18 mouse cellular contexts compared by ENCODE assay signal in genomic region chr1:37471179-37472148, GRCm38 (mm10). TPM values are rescaled to one million over a fixed set of nuclear protein-coding genes. Genes with fewer than 3 reads are reported as not detected.
A peak's percentile ranks its signal among the peaks of the same experiment; 100 is the strongest.
DNase-seq lines count a peak whose midpoint lies in the region; ATAC-seq and TF ChIP-seq lines count a peak whose summit lies in the region.
"Had no signal": no experiment of that assay in that cellular context is flagged by ENCODE, and none has a peak within 500 bp of the region (broad histone marks: within the 10 kb centered on the region; RNA-seq: fewer than 3 reads in every experiment).

No protein-coding gene starts in this region.

- H3K4me2 ChIP-seq in CH12.LX (ENCODE audit: insufficient read depth, low read depth, poor library complexity, severe bottlenecking): no peak overlapping the region
- H3K4me2 ChIP-seq: heart, embryonic 15.5 days; hindbrain, embryonic 14.5 days; limb, embryonic 13.5 days; midbrain, embryonic 15.5 days; neural tube, embryonic 12.5 days had no signal

- no peak for DNase-seq in kidney, adult 2 months
- no peak for DNase-seq in kidney, postnatal 25 days
- DNase-seq in 416B (ENCODE audit: low read depth) (peak; percentile 29), CH12.LX (ENCODE audit: extremely low read depth) (no peak)
- DNase-seq in cerebellum, adult 18-20 months: no peak
- no peak for DNase-seq in right cerebral cortex, postnatal 4 days
- DNase-seq: adrenal gland, postnatal 36 days; cerebellum, adult 9-10 months; gastrocnemius, postnatal 10 days; kidney, postnatal 10 days; layer of hippocampus, postnatal 36 days had no signal

- H3K36me3 ChIP-seq in kidney, adult 2 months (ENCODE audit: control insufficient read depth, insufficient read depth, low read length): no peaks in the 10 kb centered on the region
- H3K36me3 ChIP-seq in CH12.LX (replicated peaks in 1 of 2; ENCODE audit: control insufficient read depth in 1 of 2, insufficient read depth in 1 of 2, low read length in 1 of 2): peaks cover 13 to 29% of the 10 kb centered on the region in 2 experiments
- H3K36me3 ChIP-seq: embryonic facial prominence, embryonic 10.5 days; heart, embryonic 15.5 days; midbrain, embryonic 15.5 days; neural tube, embryonic 12.5 days had no signal

- no peaks in the 10 kb centered on the region for H3K4me1 ChIP-seq in kidney, adult 2 months (ENCODE audit: control insufficient read depth, insufficient read depth, low read length)
- H3K4me1 ChIP-seq in CH12.LX (ENCODE audit: control insufficient read depth in 1 of 2, insufficient read depth in 2 of 2): peaks cover 17 to 63% of the 10 kb centered on the region in 2 experiments
- H3K4me1 ChIP-seq: embryonic facial prominence, embryonic 10.5 days; midbrain, embryonic 15.5 days; neural tube, embryonic 12.5 days had no signal

- H3K9me3 ChIP-seq in CH12.LX (replicated peaks; ENCODE audit: low read length): peaks cover 9% of the 10 kb centered on the region
- H3K9me3 ChIP-seq: embryonic facial prominence, embryonic 10.5 days; heart, embryonic 15.5 days; limb, embryonic 13.5 days; midbrain, embryonic 15.5 days; neural tube, embryonic 12.5 days had no signal

- peak; percentile 79 for TF ChIP-seq RAD21 in CH12.LX (IDR thresholded peaks at IDR 0.05; ENCODE audit: low read depth, low read length)

- in situ Hi-C loops in CH12.LX (cut with MboI; ENCODE audit: low pct_ligation_motif_present, low pct_unique_long_range_greater_than_20kb, low sequenced_read_pairs): loop anchor here (5.0 kb wide), 1 partner anchor 161 kb away; no protein-coding TSS in a partner anchor

- H3K79me2 ChIP-seq in CH12.LX (replicated peaks; ENCODE audit: control insufficient read depth, extremely low read depth, insufficient read depth, poor library complexity, severe bottlenecking): peaks cover 15% of the 10 kb centered on the region

- dilution Hi-C loops in CH12.LX (cut with MboI; ENCODE audit: extremely low pct_ligation_motif_present, extremely low pct_unique_long_range_greater_than_20kb, low sequenced_read_pairs): no loop called here

- H3K27me3 ChIP-seq in kidney, adult 2 months (replicated peaks; ENCODE audit: control insufficient read depth, insufficient read depth, low read length): no peaks in the 10 kb centered on the region
- H3K27me3 ChIP-seq in CH12.LX (replicated peaks): no peaks in the 10 kb centered on the region
- H3K27me3 ChIP-seq: heart, embryonic 15.5 days; limb, embryonic 13.5 days; midbrain, embryonic 15.5 days; neural tube, embryonic 12.5 days had no signal

- WGBS in kidney, adult 2 months: 75% methylated on average over 6 of the region's 6 CpGs

- TF ChIP-seq CTCF in kidney, adult 2 months (conservative IDR thresholded peaks at IDR 0.05; ENCODE audit: insufficient read depth, insufficient read length, low read depth, low read length): peak; percentile 22; the same call in 1 of the 2 replicates
- TF ChIP-seq CTCF in CH12.LX (conservative IDR thresholded peaks at IDR 0.05 in 1 of 2, IDR thresholded peaks at IDR 0.05 in 1 of 2; ENCODE audit: low read depth in 2 of 2, low read length in 2 of 2): peak in 1 of 2 experiments; percentile 74; a peak in 2 of 4 replicates

- H3K27ac ChIP-seq in kidney, adult 2 months (ENCODE audit: insufficient read depth, low read depth, low read length): no peak overlapping the region
- no peak overlapping the region for H3K27ac ChIP-seq in CH12.LX (ENCODE audit: insufficient read depth, low read depth)
- H3K27ac ChIP-seq: embryonic facial prominence, embryonic 10.5 days; heart, embryonic 15.5 days; hindbrain, embryonic 14.5 days; limb, embryonic 13.5 days; midbrain, embryonic 15.5 days; neural tube, embryonic 12.5 days had no signal

- H3K9ac ChIP-seq in CH12.LX (ENCODE audit: insufficient read depth, low read depth): no peak overlapping the region
- H3K9ac ChIP-seq: heart, embryonic 15.5 days; hindbrain, embryonic 14.5 days; limb, embryonic 13.5 days; midbrain, embryonic 15.5 days; neural tube, embryonic 12.5 days had no signal

- H3K4me3 ChIP-seq in kidney, adult 2 months (ENCODE audit: insufficient read depth, low read depth, low read length): no peak overlapping the region
- no peak overlapping the region for H3K4me3 ChIP-seq in CH12.LX (replicated peaks in 1 of 3; ENCODE audit: low read depth in 2 of 3, low read length in 2 of 3, poor library complexity in 1 of 3)
- H3K4me3 ChIP-seq: embryonic facial prominence, embryonic 10.5 days; heart, embryonic 15.5 days; limb, embryonic 13.5 days; midbrain, embryonic 15.5 days; neural tube, embryonic 12.5 days had no signal

- TF ChIP-seq EP300 in CH12.LX (IDR thresholded peaks at IDR 0.05; ENCODE audit: low read length): no peak

- no peak for TF ChIP-seq POLR2A in kidney, adult 2 months (IDR thresholded peaks at IDR 0.05; ENCODE audit: low read depth, low read length)
- TF ChIP-seq POLR2A in CH12.LX (IDR thresholded peaks at IDR 0.05; ENCODE audit: low read depth, low read length): no peak

- peak; percentile 80 for ATAC-seq in megakaryocyte-erythroid progenitor cell, adult 5-6 weeks (replicated peaks; ENCODE audit: low FRiP score, low TSS enrichment, poor library complexity, severe bottlenecking)
- ATAC-seq: midbrain, embryonic 15.5 days had no signal

TF ChIP-seq in CH12.LX, 34 proteins besides CTCF, POLR2A, EP300 and RAD21:
- TF ChIP-seq TBP (conservative IDR thresholded peaks at IDR 0.05; ENCODE audit: low read depth, low read length) (no peak), UBTF (IDR thresholded peaks at IDR 0.05; ENCODE audit: low read depth, low read length) (no peak), IRF4 (IDR thresholded peaks at IDR 0.05; ENCODE audit: low read depth, low read length) (peak; percentile 22; the same call in 1 of the 2 replicates), TCF12 (IDR thresholded peaks at IDR 0.05; ENCODE audit: low read depth, low read length) (no peak), RCOR1 (conservative IDR thresholded peaks at IDR 0.05; ENCODE audit: low read depth, low read length) (no peak), POLR2AphosphoS2 (IDR thresholded peaks at IDR 0.05; ENCODE audit: low read depth, low read length) (no peak), JUND (conservative IDR thresholded peaks at IDR 0.05; ENCODE audit: low read depth, low read length) (no peak), MAZ (IDR thresholded peaks at IDR 0.05; ENCODE audit: low read depth, low read length) (0 out of 2 replicates have a peak, but pooled peaks have one; percentile 56), USF2 (conservative IDR thresholded peaks at IDR 0.05; ENCODE audit: low read depth, low read length) (no peak), USF1 (IDR thresholded peaks at IDR 0.05; ENCODE audit: low read depth, low read length) (no peak), HCFC1 (IDR thresholded peaks at IDR 0.05; ENCODE audit: low read depth, low read length) (no peak), CHD2 (IDR thresholded peaks at IDR 0.05; ENCODE audit: low read length) (no peak), ELF1 (IDR thresholded peaks at IDR 0.05; ENCODE audit: low read depth, low read length) (no peak), SMC3 (IDR thresholded peaks at IDR 0.05; ENCODE audit: low read depth, low read length) (peak; percentile 77), NRF1 (IDR thresholded peaks at IDR 0.05; ENCODE audit: low read depth, low read length) (no peak), ZC3H11A (IDR thresholded peaks at IDR 0.05; ENCODE audit: low read depth, low read length) (0 out of 2 replicates have a peak, but pooled peaks have one; percentile 26), MAX (IDR thresholded peaks at IDR 0.05; ENCODE audit: low read length) (no peak), ZNF384 (IDR thresholded peaks at IDR 0.05; ENCODE audit: low read depth, low read length) (no peak), MYC (IDR thresholded peaks at IDR 0.05; ENCODE audit: low read depth, low read length) (no peak), ZKSCAN1 (IDR thresholded peaks at IDR 0.05; ENCODE audit: borderline replicate concordance, low read depth, low read length) (no peak), ZMIZ1 (IDR thresholded peaks at IDR 0.05; ENCODE audit: low read depth, low read length) (no peak), KAT2A (IDR thresholded peaks at IDR 0.05; ENCODE audit: insufficient replicate concordance, low read length) (no peak)

RNA-seq across cellular contexts. Expression of gene Unc50, which starts 41.5 kb away (rescaled TPM):
- polyA plus RNA-seq in kidney, adult 2 months (2012; rRNA removed): 50.2 and 60.3 TPM in 2 replicates
- total RNA-seq in CH12.LX (2012; rRNA removed) (56.6 and 58.5 TPM in 2 replicates), CH12.LX (2014; rRNA removed) (75.5 and 76.3 TPM in 2 replicates)
- polyA plus RNA-seq in CH12.LX (2012; ENCODE audit: insufficient read length, low read depth): 39.9 and 41.8 TPM in 2 replicates
- total RNA-seq in megakaryocyte-erythroid progenitor cell, adult 5-6 weeks (2014; fragmentation: Nextera tagmentation): 33.5 and 42.9 TPM in 2 replicates
- total RNA-seq in megakaryocyte-erythroid progenitor cell, adult 5-6 weeks (2017): 45.7 and 46.1 TPM in 2 replicates

RNA-seq across cellular contexts. Expression of gene Coa5, which starts 41.6 kb away (rescaled TPM):
- 63.3 and 83.9 TPM in 2 replicates for polyA plus RNA-seq in kidney, adult 2 months (2012; rRNA removed)
- total RNA-seq in CH12.LX (2012; rRNA removed) (43.8 and 49.7 TPM in 2 replicates), CH12.LX (2014; rRNA removed) (61.4 and 62.8 TPM in 2 replicates)
- 69.8 and 79.8 TPM in 2 replicates for polyA plus RNA-seq in CH12.LX (2012; ENCODE audit: insufficient read length, low read depth)
- total RNA-seq in megakaryocyte-erythroid progenitor cell, adult 5-6 weeks (2014; fragmentation: Nextera tagmentation): 96.6 and 104 TPM in 2 replicates
- total RNA-seq in megakaryocyte-erythroid progenitor cell, adult 5-6 weeks (2017): 82.0 and 90.7 TPM in 2 replicates
